Mouse (Mus musculus) C2C12 (cell line): ENCODE data around the gene Camkmt.

ENCODE experiments used
- CTCF ChIP-seq: IDR thresholded peaks from one replicate; pipeline ENCODE4 v1.5.1; 2011; ENCODE audit not compliant: control insufficient read depth, insufficient read depth, insufficient read length
- FOSL1 ChIP-seq: IDR thresholded peaks from one replicate; pipeline ENCODE4 v1.8.0; 2011; ENCODE audit warnings: mild to moderate bottlenecking, low read length; ENCODE audit not compliant: poor library complexity, insufficient read depth, severe bottlenecking

- TF ChIP-seq CTCF (no peak), FOSL1 (no peak)
Measured at GRCm38 (mm10) chr17:85346701-85347100, 256.3 kb downstream of the Camkmt start.
